Mouse (Mus musculus) cerebellum, adult 9-10 months (tissue): ENCODE results near the gene Zfp513.
"Not testable (repeated sequence)": the region's sequence is repeated elsewhere in the genome, so short reads cannot be mapped to it uniquely, and the experiment has no call there.

Experiments used
- DNase-seq: peaks from one replicate; pipeline ENCODE4 v3.0.0; 2022

Gene Zfp513

GRCm38 (mm10) chr5:31201742-31202590, at the start of gene Zfp513:
Gene Zfp513 (minus strand): TSS chr5:31202303.
- peak; percentile 98 for DNase-seq

- peak; percentile 25 for DNase-seq
Observed at GRCm38 (mm10) chr5:31251541-31252101, 49.5 kb upstream of the Zfp513 start, which contains the start of gene Krtcap3. Gene Krtcap3 (plus strand): TSS chr5:31251691.

GRCm38 (mm10) chr5:31250716-31251115, 48.6 kb upstream of the Zfp513 start:
- no peak for DNase-seq

- no peak for DNase-seq
Observed at GRCm38 (mm10) chr5:31242191-31242590, 40.1 kb upstream of the Zfp513 start.

GRCm38 (mm10) chr5:31241522-31242034, 39.5 kb upstream of the Zfp513 start:
- DNase-seq = no peak

GRCm38 (mm10) chr5:31240637-31241521, 38.8 kb upstream of the Zfp513 start, which contains the start of the genes Nrbp1 and Gm9970:
Gene Nrbp1 (plus strand): TSS chr5:31240864.
Gene Gm9970 (minus strand): TSS chr5:31241232.
- peak; percentile 95 for DNase-seq

- no peak for DNase-seq
Observed at GRCm38 (mm10) chr5:31226641-31227040, 24.5 kb upstream of the Zfp513 start.

- peak; percentile 51 for DNase-seq
Observed at GRCm38 (mm10) chr5:31222696-31223095, 20.6 kb upstream of the Zfp513 start.

GRCm38 (mm10) chr5:31221304-31221945, 19.3 kb upstream of the Zfp513 start:
- peak; percentile 49 for DNase-seq

GRCm38 (mm10) chr5:31220448-31221303, 18.6 kb upstream of the Zfp513 start, which contains the start of gene Ppm1g:
Gene Ppm1g (minus strand): TSS chr5:31220687.
- DNase-seq = peak; percentile 93

- no peak for DNase-seq
Observed at GRCm38 (mm10) chr5:31219911-31220447, 17.9 kb upstream of the Zfp513 start.

GRCm38 (mm10) chr5:31219474-31219873, 17.4 kb upstream of the Zfp513 start:
- DNase-seq = no peak

- peak; percentile 32 for DNase-seq
Observed at GRCm38 (mm10) chr5:31219070-31219469, 17.0 kb upstream of the Zfp513 start.

GRCm38 (mm10) chr5:31218294-31218693, 16.2 kb upstream of the Zfp513 start:
- no peak for DNase-seq

- not testable (repeated sequence) for DNase-seq
Observed at GRCm38 (mm10) chr5:31216554-31216953, 14.5 kb upstream of the Zfp513 start.

GRCm38 (mm10) chr5:31204421-31204820, 2.3 kb upstream of the Zfp513 start:
- DNase-seq = no peak

GRCm38 (mm10) chr5:31203866-31204265, 1.8 kb upstream of the Zfp513 start:
- no peak for DNase-seq

- DNase-seq = no peak
Observed at GRCm38 (mm10) chr5:31202933-31203332, 830 bp upstream of the Zfp513 start.

GRCm38 (mm10) chr5:31201042-31201741, 911 bp downstream of the Zfp513 start:
- DNase-seq = no peak

- DNase-seq = no peak
Observed at GRCm38 (mm10) chr5:31200327-31200768, 1.8 kb downstream of the Zfp513 start.
